Mouse (Mus musculus): ENCODE data around the gene Pecam1. TPM values are rescaled to one million over a fixed set of nuclear protein-coding genes. Genes with fewer than 3 reads are reported as not detected.
A peak's percentile ranks its signal among the peaks of the same experiment; 100 is the strongest.
"Not testable (repeated sequence)": the region's sequence is repeated elsewhere in the genome, so short reads cannot be mapped to it uniquely, and the experiment has no call there.

Pecam1 gene
- polyA plus RNA-seq, 1 experiment: 0.15 TPM

GRCm38 (mm10) chr11:106752103-106752502 lies 1.7 kb upstream of the Pecam1 start:
- no peaks in the 10 kb centered on the region for H3K79me2 ChIP-seq (ENCODE audit: control insufficient read depth, insufficient read depth)
- H3K4me3 ChIP-seq (ENCODE audit: insufficient read depth, poor library complexity, severe bottlenecking): no peak overlapping the region
- no peaks in the 10 kb centered on the region for H3K27me3 ChIP-seq (ENCODE audit: control insufficient read depth, insufficient read depth, insufficient read length)
- H3K36me3 ChIP-seq (ENCODE audit: control insufficient read depth, insufficient read depth): no peaks in the 10 kb centered on the region
- peak overlapping the region; percentile 47 for H3ac ChIP-seq (ENCODE audit: control insufficient read depth, insufficient read length, low read depth)
- no peak for TF ChIP-seq FOSL1 (IDR thresholded peaks at IDR 0.05; ENCODE audit: insufficient read depth, low read length, poor library complexity, severe bottlenecking)
- no peak for TF ChIP-seq MAX (IDR thresholded peaks at IDR 0.05)
- no peak for TF ChIP-seq MYOG (IDR thresholded peaks at IDR 0.05; ENCODE audit: control insufficient read depth, extremely low read depth, insufficient read length)
- no peak for TF ChIP-seq MYOD1 (IDR thresholded peaks at IDR 0.05; ENCODE audit: control insufficient read depth, insufficient read length, low read depth)
- TF ChIP-seq CTCF (IDR thresholded peaks at IDR 0.05; ENCODE audit: control insufficient read depth, insufficient read depth, insufficient read length): no peak
- TF ChIP-seq USF1 (IDR thresholded peaks at IDR 0.05; ENCODE audit: low read depth): no peak
- TF ChIP-seq CEBPB (IDR thresholded peaks at IDR 0.05; ENCODE audit: low read depth): no peak
- no peaks in the 10 kb centered on the region for H3K79me3 ChIP-seq (ENCODE audit: low read depth)

- Histone ChIP-seq H3K79me3 (ENCODE audit: low read depth) (no peaks in the 10 kb centered on the region), H3K36me3 (ENCODE audit: control insufficient read depth, insufficient read depth) (no peaks in the 10 kb centered on the region), H3K79me2 (ENCODE audit: control insufficient read depth, insufficient read depth) (no peaks in the 10 kb centered on the region), H3ac (ENCODE audit: control insufficient read depth, insufficient read length, low read depth) (peak within 1 kb of the TSS; percentile 32), H3K27me3 (ENCODE audit: control insufficient read depth, insufficient read depth, insufficient read length) (no peaks in the 10 kb centered on the region), H3K4me3 (ENCODE audit: insufficient read depth, poor library complexity, severe bottlenecking) (peak within 1 kb of the TSS; percentile 7)
- no peak for TF ChIP-seq MAX (IDR thresholded peaks at IDR 0.05)
- TF ChIP-seq MYOD1 (IDR thresholded peaks at IDR 0.05; ENCODE audit: control insufficient read depth, insufficient read length, low read depth): peak; percentile 94
- no peak for TF ChIP-seq CEBPB (IDR thresholded peaks at IDR 0.05; ENCODE audit: low read depth)
- TF ChIP-seq USF1 (IDR thresholded peaks at IDR 0.05; ENCODE audit: low read depth): no peak
Observed at GRCm38 (mm10) chr11:106751039-106752018, 901 bp upstream of the Pecam1 start, which contains the start of gene Milr1. Gene Milr1 (plus strand): TSS chr11:106751226.

GRCm38 (mm10) chr11:106749557-106750120 lies 789 bp downstream of the Pecam1 start:
- not testable (repeated sequence) for H3ac ChIP-seq (ENCODE audit: control insufficient read depth, insufficient read length, low read depth); H3K27me3 ChIP-seq (ENCODE audit: control insufficient read depth, insufficient read depth, insufficient read length); H3K79me3 ChIP-seq (ENCODE audit: low read depth); H3K4me3 ChIP-seq (ENCODE audit: insufficient read depth, poor library complexity, severe bottlenecking); H3K79me2 ChIP-seq (ENCODE audit: control insufficient read depth, insufficient read depth); H3K36me3 ChIP-seq (ENCODE audit: control insufficient read depth, insufficient read depth)

GRCm38 (mm10) chr11:106744949-106745348 lies 5.5 kb downstream of the Pecam1 start:
- Histone ChIP-seq H3K36me3 (ENCODE audit: control insufficient read depth, insufficient read depth) (no peaks in the 10 kb centered on the region), H3K27me3 (ENCODE audit: control insufficient read depth, insufficient read depth, insufficient read length) (no peaks in the 10 kb centered on the region), H3K79me2 (ENCODE audit: control insufficient read depth, insufficient read depth) (no peaks in the 10 kb centered on the region), H3K4me3 (ENCODE audit: insufficient read depth, poor library complexity, severe bottlenecking) (no peak overlapping the region), H3ac (ENCODE audit: control insufficient read depth, insufficient read length, low read depth) (no peak overlapping the region), H3K79me3 (ENCODE audit: low read depth) (no peaks in the 10 kb centered on the region)
- TF ChIP-seq MYOD1 (IDR thresholded peaks at IDR 0.05; ENCODE audit: control insufficient read depth, insufficient read length, low read depth) (no peak), USF1 (IDR thresholded peaks at IDR 0.05; ENCODE audit: low read depth) (no peak), CEBPB (IDR thresholded peaks at IDR 0.05; ENCODE audit: low read depth) (no peak), CTCF (IDR thresholded peaks at IDR 0.05; ENCODE audit: control insufficient read depth, insufficient read depth, insufficient read length) (no peak), MAX (IDR thresholded peaks at IDR 0.05) (no peak), MYOG (IDR thresholded peaks at IDR 0.05; ENCODE audit: control insufficient read depth, extremely low read depth, insufficient read length) (no peak), FOSL1 (IDR thresholded peaks at IDR 0.05; ENCODE audit: insufficient read depth, low read length, poor library complexity, severe bottlenecking) (no peak)

- Histone ChIP-seq H3K4me3 (ENCODE audit: insufficient read depth, poor library complexity, severe bottlenecking) (no peak overlapping the region), H3K36me3 (ENCODE audit: control insufficient read depth, insufficient read depth) (no peaks in the 10 kb centered on the region), H3K79me3 (ENCODE audit: low read depth) (no peaks in the 10 kb centered on the region), H3ac (ENCODE audit: control insufficient read depth, insufficient read length, low read depth) (no peak overlapping the region), H3K27me3 (ENCODE audit: control insufficient read depth, insufficient read depth, insufficient read length) (no peaks in the 10 kb centered on the region), H3K79me2 (ENCODE audit: control insufficient read depth, insufficient read depth) (no peaks in the 10 kb centered on the region)
- TF ChIP-seq CEBPB (IDR thresholded peaks at IDR 0.05; ENCODE audit: low read depth) (no peak), FOSL1 (IDR thresholded peaks at IDR 0.05; ENCODE audit: insufficient read depth, low read length, poor library complexity, severe bottlenecking) (no peak), USF1 (IDR thresholded peaks at IDR 0.05; ENCODE audit: low read depth) (no peak), MAX (IDR thresholded peaks at IDR 0.05) (no peak), CTCF (IDR thresholded peaks at IDR 0.05; ENCODE audit: control insufficient read depth, insufficient read depth, insufficient read length) (no peak), MYOD1 (IDR thresholded peaks at IDR 0.05; ENCODE audit: control insufficient read depth, insufficient read length, low read depth) (no peak), MYOG (IDR thresholded peaks at IDR 0.05; ENCODE audit: control insufficient read depth, extremely low read depth, insufficient read length) (no peak)
Observed at GRCm38 (mm10) chr11:106742388-106742841, 8.0 kb downstream of the Pecam1 start.

Measured in C2C12 (cell line).